Mouse (Mus musculus): ENCODE data around the gene Actg2. TPM values are rescaled to one million over a fixed set of nuclear protein-coding genes. Genes with fewer than 3 reads are reported as not detected.

Gene Actg2
- total and polyA plus RNA-seq, 2 experiments from 2014 or later = 1.6 to 2.0 TPM

DNA sequence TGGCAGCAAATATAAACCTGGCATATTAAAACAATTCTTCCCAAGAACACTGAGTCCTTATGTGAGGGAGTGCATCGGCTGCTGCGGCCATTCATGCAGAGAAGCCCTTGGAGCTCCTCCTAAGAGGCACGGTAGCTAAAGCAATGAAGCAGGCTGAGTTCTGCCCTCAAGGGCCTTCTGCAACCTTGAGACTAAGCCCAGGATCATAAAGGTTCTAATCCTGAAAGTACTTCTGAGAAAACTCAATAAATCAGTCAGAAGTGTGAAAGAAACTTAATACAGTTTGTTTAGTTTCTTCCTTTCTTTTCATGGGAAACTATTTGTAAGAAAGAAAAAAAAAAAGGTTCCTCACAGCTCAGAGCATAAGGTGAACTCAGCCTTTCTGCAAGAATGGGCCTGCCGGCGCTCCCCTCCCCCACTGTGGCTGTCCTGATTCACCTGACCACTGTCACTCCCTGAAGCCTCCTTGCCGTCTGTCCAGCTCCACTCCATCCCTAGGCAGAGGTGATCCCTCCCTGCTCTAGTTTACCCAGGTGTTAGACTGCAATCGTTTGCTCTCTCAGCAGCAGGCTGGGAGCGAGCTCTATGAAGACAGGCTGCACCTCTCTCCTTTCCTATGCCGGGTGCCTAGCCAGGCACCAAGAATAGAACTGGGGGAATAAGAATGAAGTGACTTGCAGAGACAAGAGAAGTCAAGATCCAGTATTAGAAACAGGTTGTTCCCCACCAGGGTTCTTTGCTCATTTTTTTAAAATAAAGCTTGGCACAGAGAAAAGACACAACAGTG, 34.3 kb downstream of the Actg2 start:
- H3K4me3 ChIP-seq (ENCODE audit: low read depth, low read length) = no peak overlapping the region

DNA sequence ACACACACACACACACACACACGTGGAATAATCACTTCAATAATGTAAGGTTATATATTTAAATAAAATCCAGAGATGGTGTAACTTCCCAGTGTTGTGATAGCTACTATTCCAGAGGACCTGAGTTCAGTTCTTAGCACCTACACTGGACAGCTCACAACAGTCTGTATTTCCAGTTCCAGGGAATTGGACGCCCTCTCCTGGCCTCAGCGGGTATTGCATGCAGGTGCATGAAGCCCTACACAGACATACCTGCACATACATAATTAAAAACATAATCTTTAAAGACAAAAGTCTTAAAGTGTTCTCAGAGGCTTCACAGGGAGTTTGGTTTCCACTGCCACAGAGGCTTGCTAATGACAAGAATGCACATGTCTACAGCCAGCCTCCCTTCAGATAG, 35.6 kb downstream of the Actg2 start:
- no peak overlapping the region for H3K27ac ChIP-seq (ENCODE audit: low read depth, low read length)
- no peaks in the 10 kb centered on the region for H3K9me3 ChIP-seq (ENCODE audit: low read length)
- 66% methylated on average over 3 of the region's 3 CpGs for WGBS
- peak; percentile 56 for TF ChIP-seq CTCF (IDR thresholded peaks at IDR 0.05)
- no peak overlapping the region for H3K9ac ChIP-seq (replicated peaks; ENCODE audit: low read length, poor library complexity, severe bottlenecking)
- H3K36me3 ChIP-seq (ENCODE audit: insufficient read depth, low read length) = peaks cover 2% of the 10 kb centered on the region; the same call in 1 of the 2 replicates
- no peaks in the 10 kb centered on the region; the same call in 1 of the 2 replicates for H3K4me1 ChIP-seq (ENCODE audit: insufficient read depth, low read length)
- H3K27me3 ChIP-seq (ENCODE audit: insufficient read depth, low read length) = no peaks in the 10 kb centered on the region
- ATAC-seq (ENCODE audit: low FRiP score) (no peak), DNase-seq (ENCODE audit: low spot score) (no peak)
- H3K4me3 ChIP-seq (ENCODE audit: low read depth, low read length) = no peak overlapping the region
- no peak overlapping the region for H3K4me2 ChIP-seq (ENCODE audit: low read depth, low read length, poor library complexity, severe bottlenecking)

More for the DNA sequence above, 34.3 kb downstream of the Actg2 start:
- Histone ChIP-seq H3K27ac (ENCODE audit: low read depth, low read length) (no peak overlapping the region), H3K4me2 (ENCODE audit: low read depth, low read length, poor library complexity, severe bottlenecking) (no peak overlapping the region), H3K36me3 (ENCODE audit: insufficient read depth, low read length) (no peaks in the 10 kb centered on the region), H3K4me1 (ENCODE audit: insufficient read depth, low read length) (no peaks in the 10 kb centered on the region; the same call in 1 of the 2 replicates), H3K27me3 (ENCODE audit: insufficient read depth, low read length) (no peaks in the 10 kb centered on the region), H3K9ac (replicated peaks; ENCODE audit: low read length, poor library complexity, severe bottlenecking) (no peak overlapping the region), H3K9me3 (ENCODE audit: low read length) (no peaks in the 10 kb centered on the region)
- 74% methylated on average over 9 of the region's 9 CpGs for WGBS
- no peak for ATAC-seq (ENCODE audit: low FRiP score)
- no peak for DNase-seq (ENCODE audit: low spot score)
- TF ChIP-seq CTCF (IDR thresholded peaks at IDR 0.05) = no peak

DNA sequence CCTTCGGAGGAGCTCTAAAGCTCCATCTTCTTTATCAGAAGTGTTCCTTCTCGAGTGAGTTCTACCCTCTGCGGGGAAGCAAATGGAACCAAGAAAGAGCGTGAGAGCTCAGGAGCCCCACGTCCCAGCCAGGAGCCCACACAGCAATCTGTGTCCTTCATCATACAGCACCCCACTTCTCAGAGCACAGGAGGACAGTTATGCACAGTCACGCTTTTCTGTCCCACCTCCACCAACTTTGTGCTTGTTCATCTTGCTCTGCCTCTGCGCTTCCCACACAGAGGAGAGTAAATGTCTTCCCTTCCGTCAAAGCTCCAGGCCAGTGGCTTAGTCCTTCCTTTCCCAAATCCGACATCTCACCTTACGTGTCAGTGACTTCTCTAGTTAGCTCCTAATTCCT, 37.0 kb downstream of the Actg2 start:
- Histone ChIP-seq H3K4me1 (ENCODE audit: insufficient read depth, low read length) (no peaks in the 10 kb centered on the region; the same call in 1 of the 2 replicates), H3K4me2 (ENCODE audit: low read depth, low read length, poor library complexity, severe bottlenecking) (no peak overlapping the region), H3K27me3 (ENCODE audit: insufficient read depth, low read length) (no peaks in the 10 kb centered on the region), H3K9me3 (ENCODE audit: low read length) (no peaks in the 10 kb centered on the region), H3K9ac (replicated peaks; ENCODE audit: low read length, poor library complexity, severe bottlenecking) (no peak overlapping the region), H3K36me3 (ENCODE audit: insufficient read depth, low read length) (peaks cover 2% of the 10 kb centered on the region; the same call in 1 of the 2 replicates), H3K4me3 (ENCODE audit: low read depth, low read length) (no peak overlapping the region), H3K27ac (ENCODE audit: low read depth, low read length) (no peak overlapping the region)
- no peak for ATAC-seq (ENCODE audit: low FRiP score)
- no peak for DNase-seq (ENCODE audit: low spot score)
- WGBS = 93% methylated on average over 10 of the region's 10 CpGs
- TF ChIP-seq CTCF (IDR thresholded peaks at IDR 0.05) = no peak

DNA sequence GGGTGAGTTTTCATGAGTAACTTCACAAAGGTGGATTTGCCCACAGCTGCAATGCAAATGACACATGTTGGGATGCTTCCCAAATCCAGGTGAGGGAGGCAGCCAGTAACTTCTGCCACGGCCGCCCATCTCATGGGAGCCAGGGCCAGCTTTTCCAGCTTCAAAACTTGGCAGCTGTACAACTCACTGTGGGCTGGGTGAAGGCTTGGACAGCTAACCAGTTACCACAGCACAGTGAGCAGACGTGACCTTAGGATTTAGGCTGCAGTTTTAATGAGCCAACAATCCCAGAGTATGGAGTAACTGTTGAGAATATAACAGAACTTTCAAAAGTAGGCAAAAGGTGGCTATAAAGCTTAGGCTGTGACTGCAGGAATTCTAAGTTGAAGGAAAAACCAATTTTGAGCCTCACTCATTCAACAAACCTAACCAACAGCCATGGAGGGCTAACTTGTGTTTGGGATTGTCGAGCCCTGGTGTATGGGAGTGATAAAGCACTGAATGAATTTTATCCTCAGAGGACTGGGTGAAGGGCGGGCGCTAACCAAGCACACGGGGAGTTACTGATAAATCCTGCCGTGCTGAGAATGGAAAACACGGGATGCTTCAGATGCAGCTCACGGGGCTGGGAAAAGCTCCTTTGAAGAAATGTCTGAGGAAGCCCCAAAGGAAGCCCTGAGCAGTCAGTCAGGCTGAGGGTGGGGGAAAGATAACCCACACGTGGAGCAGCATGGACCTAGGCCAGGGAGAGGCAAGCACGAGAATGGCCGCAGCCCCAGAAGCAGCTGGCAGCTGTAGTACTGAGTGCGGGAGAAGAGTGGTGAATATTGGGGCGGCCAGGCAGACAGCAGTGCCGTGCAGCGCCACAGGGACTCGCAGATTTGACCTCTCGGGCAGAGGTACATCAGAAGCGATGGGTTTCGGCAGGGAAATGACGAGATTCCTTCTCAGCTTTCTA, 39.0 kb downstream of the Actg2 start:
- WGBS = 77% methylated on average over 22 of the region's 22 CpGs
- DNase-seq (ENCODE audit: low spot score) (no peak), ATAC-seq (ENCODE audit: low FRiP score) (no peak)
- Histone ChIP-seq H3K9ac (replicated peaks; ENCODE audit: low read length, poor library complexity, severe bottlenecking) (no peak overlapping the region), H3K36me3 (ENCODE audit: insufficient read depth, low read length) (peaks cover 9% of the 10 kb centered on the region), H3K4me2 (ENCODE audit: low read depth, low read length, poor library complexity, severe bottlenecking) (no peak overlapping the region), H3K9me3 (ENCODE audit: low read length) (no peaks in the 10 kb centered on the region), H3K4me1 (ENCODE audit: insufficient read depth, low read length) (no peaks in the 10 kb centered on the region; the same call in 1 of the 2 replicates), H3K27ac (ENCODE audit: low read depth, low read length) (no peak overlapping the region), H3K4me3 (ENCODE audit: low read depth, low read length) (no peak overlapping the region), H3K27me3 (ENCODE audit: insufficient read depth, low read length) (no peaks in the 10 kb centered on the region)
- no peak for TF ChIP-seq CTCF (IDR thresholded peaks at IDR 0.05)

DNA sequence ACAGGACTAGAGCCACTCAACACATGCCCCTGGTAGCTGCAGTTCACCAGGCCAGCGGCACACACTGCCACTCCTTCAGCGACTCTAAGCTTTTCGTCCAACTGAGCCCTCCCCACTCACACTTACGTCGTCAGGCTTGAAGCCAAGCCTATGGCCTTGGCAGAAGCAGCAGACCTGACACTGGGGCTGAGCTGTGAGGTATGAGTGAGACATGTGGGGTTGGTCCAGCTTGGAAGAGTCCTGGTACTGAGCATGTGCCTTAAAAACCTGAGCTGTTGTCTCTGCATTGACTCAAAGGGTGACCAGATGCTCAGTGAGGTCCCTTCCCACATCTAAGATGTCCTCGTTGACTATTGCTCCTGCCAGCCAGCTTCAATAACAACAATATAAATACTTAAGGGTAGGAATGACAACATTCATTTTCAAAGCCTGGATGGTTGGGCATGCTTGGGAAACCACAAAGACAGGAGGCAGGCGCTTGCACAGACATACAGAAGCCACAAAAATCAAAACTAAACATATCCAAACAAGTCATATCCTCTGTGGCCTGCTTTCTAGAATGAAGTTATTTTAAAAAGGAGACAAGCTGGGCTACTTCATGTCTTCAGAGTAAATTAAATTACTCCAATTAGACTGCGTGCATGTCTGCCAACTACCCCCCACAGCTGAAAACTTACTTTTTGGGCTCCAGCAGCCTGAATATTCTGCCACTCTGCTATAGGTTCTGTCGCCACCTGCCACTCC, 39.9 kb downstream of the Actg2 start:
- ATAC-seq (ENCODE audit: low FRiP score) (no peak), DNase-seq (ENCODE audit: low spot score) (no peak)
- Histone ChIP-seq H3K4me2 (ENCODE audit: low read depth, low read length, poor library complexity, severe bottlenecking) (no peak overlapping the region), H3K36me3 (ENCODE audit: insufficient read depth, low read length) (peaks cover 9% of the 10 kb centered on the region), H3K9me3 (ENCODE audit: low read length) (no peaks in the 10 kb centered on the region), H3K4me3 (ENCODE audit: low read depth, low read length) (no peak overlapping the region), H3K27ac (ENCODE audit: low read depth, low read length) (no peak overlapping the region), H3K4me1 (ENCODE audit: insufficient read depth, low read length) (no peaks in the 10 kb centered on the region; the same call in 1 of the 2 replicates), H3K27me3 (ENCODE audit: insufficient read depth, low read length) (no peaks in the 10 kb centered on the region), H3K9ac (replicated peaks; ENCODE audit: low read length, poor library complexity, severe bottlenecking) (no peak overlapping the region)
- 82% methylated on average over 9 of the region's 9 CpGs for WGBS
- TF ChIP-seq CTCF (IDR thresholded peaks at IDR 0.05) = no peak

Measured in midbrain, postnatal 0 days (tissue).